Mouse (Mus musculus): ENCODE measurements at regions not wholly inside any gene's neighbourhood (a gene's known extent, or its start where the extent isn't known, plus 50 kb on each side); places are given as distances from the start of the nearest gene placed in this dataset.
A peak's percentile ranks its signal among the peaks of the same experiment; 100 is the strongest.

GRCm38 (mm10) chr16:42612011-42612410 lies 263.7 kb upstream of the Zbtb20 start:
- no peak for ATAC-seq (ENCODE audit: extremely low read depth, insufficient number of reproducible peaks, low FRiP score, low TSS enrichment)
- no peaks in the 10 kb centered on the region for H3K27me3 ChIP-seq (replicated peaks)

DNA sequence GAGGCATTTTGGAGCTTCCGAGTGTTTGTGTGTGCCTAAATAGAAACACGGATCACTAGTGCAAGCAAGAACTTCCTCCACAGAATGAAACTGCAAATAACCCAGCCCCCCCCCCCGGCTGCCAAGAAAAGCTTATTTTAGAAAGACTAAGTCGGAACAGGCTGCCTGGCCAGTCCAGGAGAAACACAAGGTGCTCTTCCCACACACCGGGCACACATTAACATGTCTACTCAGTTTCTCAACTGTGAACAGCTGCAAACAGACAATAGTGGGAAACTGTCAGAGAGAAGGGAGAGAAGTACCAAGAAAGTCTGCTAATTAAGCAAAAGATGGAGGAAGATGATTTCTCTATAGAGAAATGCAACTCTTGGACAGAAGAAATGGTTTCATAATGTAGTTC lies 267.3 kb upstream of the Zbtb20 start:
- WGBS = 51% methylated on average over 5 of the region's 5 CpGs
- peak overlapping the region; percentile 18 for H3K4me2 ChIP-seq
- H3K36me3 ChIP-seq = no peaks in the 10 kb centered on the region
- no peak for ATAC-seq (ENCODE audit: extremely low read depth, insufficient number of reproducible peaks, low FRiP score, low TSS enrichment)
- no peak overlapping the region for H3K4me3 ChIP-seq
- H3K4me1 ChIP-seq = peaks cover 4% of the 10 kb centered on the region; the same call in 1 of the 2 replicates
- no peak overlapping the region for H3K27ac ChIP-seq (replicated peaks)
- H3K9me3 ChIP-seq = peaks cover under 1% of the 10 kb centered on the region; the same call in 1 of the 2 replicates
- no peaks in the 10 kb centered on the region for H3K27me3 ChIP-seq (replicated peaks)
- no peak overlapping the region for H3K9ac ChIP-seq

More at GRCm38 (mm10) chr16:42612011-42612410, 263.7 kb upstream of the Zbtb20 start:
- Histone ChIP-seq H3K27ac (replicated peaks) (no peak overlapping the region), H3K4me1 (peaks cover 4% of the 10 kb centered on the region; the same call in 1 of the 2 replicates), H3K9me3 (no peaks in the 10 kb centered on the region), H3K9ac (no peak overlapping the region), H3K36me3 (no peaks in the 10 kb centered on the region), H3K4me2 (no peak overlapping the region), H3K4me3 (no peak overlapping the region)
- 66% methylated on average over 2 of the region's 2 CpGs for WGBS

- H3K4me3 ChIP-seq = no peak overlapping the region
- no peak overlapping the region for H3K4me2 ChIP-seq
- H3K9ac ChIP-seq = no peak overlapping the region
- WGBS = 60% methylated on average over 3 of the region's 3 CpGs
- no peaks in the 10 kb centered on the region for H3K9me3 ChIP-seq
- no peak; the same call in 1 of the 2 replicates for ATAC-seq (ENCODE audit: extremely low read depth, insufficient number of reproducible peaks, low FRiP score, low TSS enrichment)
- no peak overlapping the region for H3K27ac ChIP-seq (replicated peaks)
- no peaks in the 10 kb centered on the region for H3K27me3 ChIP-seq (replicated peaks)
- H3K36me3 ChIP-seq = no peaks in the 10 kb centered on the region
- H3K4me1 ChIP-seq = no peaks in the 10 kb centered on the region
Observed at GRCm38 (mm10) chr16:42592321-42592720, 251.9 kb upstream of the Gap43 start.

DNA sequence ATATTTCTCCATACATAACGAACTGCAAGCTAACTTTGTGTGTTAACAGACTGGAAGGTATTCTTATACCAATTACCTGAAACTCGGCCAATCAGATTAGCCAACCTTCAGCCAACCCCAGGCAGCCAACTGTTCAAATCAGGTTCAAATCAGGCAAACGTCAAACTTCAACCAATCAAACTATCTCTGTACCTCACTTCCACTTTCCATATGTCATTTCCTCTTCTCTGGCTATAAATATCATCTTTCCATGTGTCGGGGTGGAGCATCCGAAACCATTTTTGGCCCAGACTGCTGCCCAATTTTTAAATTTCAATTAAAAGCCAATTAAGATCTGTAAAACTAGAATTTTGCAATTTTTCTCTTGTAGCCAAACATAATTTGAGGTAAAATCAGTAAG lies 251.1 kb upstream of the Gap43 start:
- H3K9ac ChIP-seq = no peak overlapping the region
- no peaks in the 10 kb centered on the region for H3K36me3 ChIP-seq
- no peaks in the 10 kb centered on the region for H3K9me3 ChIP-seq
- H3K27me3 ChIP-seq (replicated peaks) = no peaks in the 10 kb centered on the region
- ATAC-seq (ENCODE audit: extremely low read depth, insufficient number of reproducible peaks, low FRiP score, low TSS enrichment) = no peak
- no peak overlapping the region for H3K4me3 ChIP-seq
- no peak overlapping the region for H3K4me2 ChIP-seq
- no peaks in the 10 kb centered on the region for H3K4me1 ChIP-seq
- H3K27ac ChIP-seq (replicated peaks) = no peak overlapping the region
- 74% methylated on average over 5 of the region's 5 CpGs for WGBS

DNA sequence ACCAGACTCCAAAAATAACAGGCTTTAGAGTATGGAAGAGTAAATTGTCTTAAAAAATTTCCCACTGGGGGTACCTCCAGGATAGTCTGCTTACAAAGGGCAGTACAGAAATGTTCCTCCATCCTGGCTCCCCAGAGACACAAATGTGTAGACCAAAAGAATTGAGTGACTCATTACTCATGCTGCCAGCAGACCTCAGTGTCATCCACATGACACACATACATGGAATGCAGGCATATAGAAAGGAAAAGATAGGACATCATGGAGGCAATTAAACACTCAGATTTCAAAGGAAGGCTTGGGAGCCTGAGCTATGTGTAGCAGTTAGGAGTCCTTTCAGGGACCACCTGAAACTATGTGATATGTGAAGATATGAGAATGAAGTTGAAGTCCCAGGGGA lies 245.7 kb upstream of the Gap43 start:
- no peaks in the 10 kb centered on the region for H3K9me3 ChIP-seq
- ATAC-seq (ENCODE audit: extremely low read depth, insufficient number of reproducible peaks, low FRiP score, low TSS enrichment) = no peak

GRCm38 (mm10) chr16:42575517-42575946 lies 235.1 kb upstream of the Gap43 start:
- Histone ChIP-seq H3K27me3 (replicated peaks) (no peaks in the 10 kb centered on the region), H3K9me3 (no peaks in the 10 kb centered on the region), H3K27ac (replicated peaks) (no peak overlapping the region), H3K9ac (no peak overlapping the region), H3K36me3 (no peaks in the 10 kb centered on the region), H3K4me2 (peak overlapping the region; percentile 24), H3K4me3 (no peak overlapping the region), H3K4me1 (peaks cover 5% of the 10 kb centered on the region; the same call in 1 of the 2 replicates)
- no peak for ATAC-seq (ENCODE audit: extremely low read depth, insufficient number of reproducible peaks, low FRiP score, low TSS enrichment)
- WGBS = 14% methylated on average over 7 of the region's 7 CpGs

More for the DNA sequence above, 245.7 kb upstream of the Gap43 start:
- Histone ChIP-seq H3K27me3 (replicated peaks) (no peaks in the 10 kb centered on the region), H3K27ac (replicated peaks) (no peak overlapping the region), H3K4me1 (peaks cover 7% of the 10 kb centered on the region; the same call in 1 of the 2 replicates), H3K36me3 (no peaks in the 10 kb centered on the region), H3K4me3 (no peak overlapping the region), H3K4me2 (no peak overlapping the region), H3K9ac (no peak overlapping the region)

DNA sequence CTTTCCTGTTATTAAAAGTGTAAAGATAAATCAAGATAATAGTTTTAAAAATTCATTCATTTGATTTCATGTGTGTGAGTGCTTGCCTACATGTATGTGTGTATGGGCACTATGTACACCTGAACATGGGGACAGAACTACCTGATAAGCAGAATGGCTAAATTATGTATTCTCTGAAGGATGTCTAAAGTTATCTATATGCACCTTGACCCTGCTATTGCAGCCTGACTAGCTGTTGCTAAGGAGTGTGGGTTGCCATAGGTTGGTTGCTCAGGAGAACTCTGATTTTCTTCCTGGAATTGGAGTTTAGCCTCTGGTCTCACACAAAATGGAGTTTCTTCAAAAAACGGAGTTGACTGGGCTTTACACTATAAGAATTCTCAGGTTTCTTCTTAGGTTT lies 234.5 kb upstream of the Gap43 start:
- Histone ChIP-seq H3K36me3 (no peaks in the 10 kb centered on the region), H3K27ac (replicated peaks) (no peak overlapping the region), H3K4me2 (no peak overlapping the region), H3K9me3 (no peaks in the 10 kb centered on the region), H3K4me1 (peaks cover 5% of the 10 kb centered on the region; the same call in 1 of the 2 replicates), H3K27me3 (replicated peaks) (no peaks in the 10 kb centered on the region), H3K9ac (no peak overlapping the region), H3K4me3 (no peak overlapping the region)
- ATAC-seq (ENCODE audit: extremely low read depth, insufficient number of reproducible peaks, low FRiP score, low TSS enrichment) = no peak
- WGBS = 40% methylated on average over 1 of the region's 1 CpGs

DNA sequence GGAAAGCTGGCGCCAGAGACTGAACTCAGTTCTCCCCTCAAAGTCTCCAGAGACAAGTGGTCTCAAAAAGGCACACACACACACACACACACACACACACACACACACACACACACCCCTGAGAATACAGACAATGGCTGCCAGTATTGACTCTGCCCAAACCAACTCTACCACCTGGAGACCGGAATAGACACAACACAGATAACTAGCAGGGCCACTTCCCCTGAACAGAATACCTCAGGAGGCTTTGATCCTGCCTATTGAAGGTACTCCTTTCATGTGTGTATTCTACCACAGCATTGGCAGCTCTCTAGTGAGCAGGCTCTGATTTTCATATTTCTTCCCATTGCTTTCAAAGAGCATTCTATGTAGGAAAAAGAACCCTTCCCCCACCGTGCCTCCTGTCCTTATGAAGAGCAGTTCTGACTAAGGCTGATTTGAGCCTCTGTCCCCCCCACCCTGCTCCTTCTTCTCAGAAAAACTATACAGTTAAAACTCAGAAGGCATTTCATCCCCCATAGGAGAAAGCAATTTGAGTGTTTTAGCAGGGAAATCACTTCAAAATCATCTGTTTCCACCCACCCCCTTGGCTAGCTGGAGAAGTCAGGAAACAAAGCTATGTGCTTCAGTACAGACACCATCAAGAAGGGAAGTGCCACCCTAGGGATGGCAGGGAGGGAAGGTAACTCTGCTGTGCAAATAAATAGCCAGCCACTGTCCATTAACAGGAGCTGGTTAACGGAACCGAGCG lies 230.0 kb upstream of the Gap43 start:
- ATAC-seq (ENCODE audit: extremely low read depth, insufficient number of reproducible peaks, low FRiP score, low TSS enrichment) = no peak
- Histone ChIP-seq H3K36me3 (no peaks in the 10 kb centered on the region), H3K9me3 (no peaks in the 10 kb centered on the region), H3K27me3 (replicated peaks) (no peaks in the 10 kb centered on the region), H3K4me1 (peaks cover under 1% of the 10 kb centered on the region; the same call in 1 of the 2 replicates), H3K4me3 (no peak overlapping the region), H3K27ac (replicated peaks) (no peak overlapping the region), H3K4me2 (no peak overlapping the region), H3K9ac (no peak overlapping the region)
- WGBS = 62% methylated on average over 6 of the region's 6 CpGs

DNA sequence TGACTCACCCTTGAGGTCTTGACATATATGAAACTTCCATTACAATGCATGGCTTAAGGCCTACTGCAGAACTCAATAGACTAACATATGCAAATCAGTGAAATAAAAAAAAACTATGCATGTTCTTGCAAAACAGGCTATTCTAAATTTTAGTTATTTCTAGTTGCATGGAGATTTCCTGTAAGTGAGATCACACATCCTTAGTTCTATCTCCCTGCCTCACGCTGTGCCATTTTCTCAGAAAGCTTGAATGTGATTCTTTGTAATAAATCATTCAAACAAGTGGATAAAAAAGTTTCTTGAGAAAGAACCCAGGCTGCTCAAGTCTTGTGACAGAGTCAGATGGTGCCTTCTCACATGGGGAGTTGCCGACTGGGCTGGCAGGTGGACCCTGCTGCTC lies 228.9 kb upstream of the Gap43 start:
- no peak overlapping the region for H3K9ac ChIP-seq
- no peak for ATAC-seq (ENCODE audit: extremely low read depth, insufficient number of reproducible peaks, low FRiP score, low TSS enrichment)
- no peaks in the 10 kb centered on the region for H3K36me3 ChIP-seq
- WGBS = 67% methylated on average over 2 of the region's 2 CpGs
- H3K9me3 ChIP-seq = no peaks in the 10 kb centered on the region
- no peak overlapping the region for H3K4me2 ChIP-seq
- no peak overlapping the region for H3K4me3 ChIP-seq
- no peak overlapping the region for H3K27ac ChIP-seq (replicated peaks)
- no peaks in the 10 kb centered on the region for H3K27me3 ChIP-seq (replicated peaks)
- H3K4me1 ChIP-seq = no peaks in the 10 kb centered on the region

- no peak for ATAC-seq (ENCODE audit: extremely low read depth, insufficient number of reproducible peaks, low FRiP score, low TSS enrichment)
- Histone ChIP-seq H3K27me3 (replicated peaks) (no peaks in the 10 kb centered on the region), H3K9ac (no peak overlapping the region), H3K27ac (replicated peaks) (no peak overlapping the region), H3K4me1 (no peaks in the 10 kb centered on the region), H3K36me3 (no peaks in the 10 kb centered on the region), H3K9me3 (no peaks in the 10 kb centered on the region), H3K4me2 (no peak overlapping the region), H3K4me3 (no peak overlapping the region)
- WGBS = 64% methylated on average over 1 of the region's 1 CpGs
Observed at GRCm38 (mm10) chr16:42549591-42549990, 209.1 kb upstream of the Gap43 start.

GRCm38 (mm10) chr16:42546229-42547163 lies 206.0 kb upstream of the Gap43 start:
- H3K36me3 ChIP-seq = no peaks in the 10 kb centered on the region
- ATAC-seq (ENCODE audit: extremely low read depth, insufficient number of reproducible peaks, low FRiP score, low TSS enrichment) = no peak
- WGBS = 65% methylated on average over 14 of the region's 14 CpGs
- no peak overlapping the region for H3K4me2 ChIP-seq
- no peaks in the 10 kb centered on the region for H3K9me3 ChIP-seq
- no peaks in the 10 kb centered on the region for H3K4me1 ChIP-seq
- H3K4me3 ChIP-seq = no peak overlapping the region
- no peaks in the 10 kb centered on the region for H3K27me3 ChIP-seq (replicated peaks)
- H3K27ac ChIP-seq (replicated peaks) = no peak overlapping the region
- H3K9ac ChIP-seq = no peak overlapping the region
